Mouse (Mus musculus) heart, adult 2 months (tissue): ENCODE results near the gene Atl2. TPM values are rescaled to one million over a fixed set of nuclear protein-coding genes. Genes with fewer than 3 reads are reported as not detected.

Experiments used
- DNase-seq, 2 experiments: peaks; one replicate each; pipeline ENCODE4 v3.0.0; 2021
- H3K27ac ChIP-seq: fragments of 200-600 bp; 2 replicates; pipeline ENCODE4 v1.8.1; 2022
- H3K27me3 ChIP-seq: fragments of 200-500 bp; 2 replicates; pipeline ENCODE4 v1.6.1; 2012; ENCODE audit warnings: mild to moderate bottlenecking, low read length, inconsistent platforms, mixed read lengths; ENCODE audit not compliant: control insufficient read depth, insufficient read depth
- H3K36me3 ChIP-seq: fragments of 200-500 bp; 2 replicates; pipeline ENCODE4 v1.6.1; 2012; ENCODE audit warnings: low read length, inconsistent platforms; ENCODE audit not compliant: control insufficient read depth, insufficient read depth
- H3K4me1 ChIP-seq: fragments of 200-500 bp; 2 replicates; pipeline ENCODE4 v1.6.1; 2011; ENCODE audit warnings: low read length; ENCODE audit not compliant: control insufficient read depth, insufficient read depth
- H3K4me3 ChIP-seq: fragments of 200-600 bp; 2 replicates; pipeline ENCODE4 v1.8.1; 2022
- H3K79me2 ChIP-seq: fragments of 200-500 bp; replicated peaks from 2 replicates; pipeline ENCODE4 v1.6.1; 2012; ENCODE audit warnings: mild to moderate bottlenecking, inconsistent platforms, low read length, moderate library complexity, mixed read lengths; ENCODE audit not compliant: control insufficient read depth, insufficient read depth
- H3K9ac ChIP-seq: fragments of 200-500 bp; 2 replicates; pipeline ENCODE4 v1.6.1; 2012; ENCODE audit warnings: low read depth, mild to moderate bottlenecking, control low read depth, inconsistent platforms, low read length, mixed read lengths
- CTCF ChIP-seq: fragments of 200-600 bp; IDR thresholded peaks from 2 replicates; pipeline ENCODE4 v1.8.1; 2022; ENCODE audit warnings: antibody characterized with exemption, mild to moderate bottlenecking, moderate library complexity
- EP300 ChIP-seq: fragments of 200-500 bp; IDR thresholded peaks from 2 replicates; pipeline ENCODE4 v1.6.1; 2011; ENCODE audit warnings: low read depth, low read length, control low read depth; ENCODE audit not compliant: insufficient read depth
- POLR2A ChIP-seq: fragments of 200-500 bp; IDR thresholded peaks from 2 replicates; pipeline ENCODE4 v1.6.1; 2011; ENCODE audit warnings: mild to moderate bottlenecking, low read depth, low read length, control low read depth; ENCODE audit not compliant: insufficient read depth
- WGBS: fragments of 180-500 bp; shearing (Covaris S2); methylation state at CpG from one replicate; pipeline ENCODE4 v1.1.7; 2018; 5-methylcytosine and 5-hydroxymethylcytosine counted together
- intact Hi-C: fragments of 180-260 bp; cut with DNase I; formaldehyde crosslinking; loops from one replicate; pipeline ENCODE4 v1.15.1; 2025
- long read RNA-seq: library from polyadenylated mRNA; stranded (forward); transcript quantifications from one replicate; pipeline ENCODE4 v2.0.0, GENCODE M21; 2021
- polyA plus RNA-seq: library from polyadenylated mRNA; depleted of rRNA; stranded (reverse); fragments of >200 nt; gene quantifications from 2 replicates; pipeline ENCODE4 v1.2.3, GENCODE M21; 2012; rRNA removed
- total RNA-seq, 2 experiments: library from RNA; stranded (reverse); gene quantifications; 2 replicates each; pipeline ENCODE4 v1.2.3; 2021

Atl2 gene
- total RNA-seq: 10 to 100 TPM; 31.9 to 36.4 TPM
- polyA plus RNA-seq: 16.0 and 26.3 TPM in 2 replicates
- long read RNA-seq, transcript Atl2-201 (13 exons, 3,618 nt): major isoform, 47 of 59 reads
- long read RNA-seq, partial matches to known transcripts: 8 of 59 reads
- long read RNA-seq, other reads (novel, unspliced or antisense): 4 of 59 reads

- Histone ChIP-seq H3K4me3 (peak within 1 kb of the TSS; percentile 72), H3K4me1 (peaks cover 4% of the 10 kb centered on the region), H3K27me3 (peaks cover 2% of the 10 kb centered on the region; the same call in 1 of the 2 replicates), H3K36me3 (peaks cover 6% of the 10 kb centered on the region; the same call in 1 of the 2 replicates), H3K9ac (peak within 1 kb of the TSS; percentile 93), H3K79me2 (peaks cover 2% of the 10 kb centered on the region; the same call in 1 of the 2 replicates), H3K27ac (peak within 1 kb of the TSS; percentile 97)
- TF ChIP-seq EP300 (peak; percentile 9; the same call in 1 of the 2 replicates), CTCF (no peak), POLR2A (peak; percentile 83)
- WGBS: under 1% methylated on average over 41 of the region's 51 CpGs
- DNase-seq: peak; percentile 98
- intact Hi-C loops: loop anchor here (5.0 kb wide), 2 partner anchors 166 to 586 kb away; partner anchors contain the start of genes Hnrnpll and Sos1
Observed at GRCm38 (mm10) chr17:79895911-79896423, at the start of gene Atl2. Atl2 (minus strand) TSS chr17:79896123.

GRCm38 (mm10) chr17:79944851-79945250 lies 48.9 kb upstream of the Atl2 start:
- DNase-seq: no peak
- intact Hi-C loops: no loop called here
- H3K79me2 ChIP-seq: no peaks in the 10 kb centered on the region
- no peaks in the 10 kb centered on the region for H3K36me3 ChIP-seq
- TF ChIP-seq POLR2A: no peak
- no peak for TF ChIP-seq CTCF
- TF ChIP-seq EP300: no peak
- WGBS: 83% methylated on average over 6 of the region's 6 CpGs
- 0 out of 2 replicates have a peak, but pooled peaks cover 2% of the 10 kb centered on the region for H3K4me1 ChIP-seq
- H3K27ac ChIP-seq: no peak overlapping the region
- no peak overlapping the region for H3K4me3 ChIP-seq
- no peak overlapping the region for H3K9ac ChIP-seq
- H3K27me3 ChIP-seq: no peaks in the 10 kb centered on the region

- Histone ChIP-seq H3K27ac (no peak overlapping the region), H3K79me2 (no peaks in the 10 kb centered on the region), H3K27me3 (no peaks in the 10 kb centered on the region), H3K36me3 (no peaks in the 10 kb centered on the region), H3K9ac (no peak overlapping the region), H3K4me1 (no peaks in the 10 kb centered on the region), H3K4me3 (no peak overlapping the region)
- DNase-seq: no peak
- intact Hi-C loops: no loop called here
- WGBS: 55% methylated on average over 5 of the region's 5 CpGs
- TF ChIP-seq POLR2A (no peak), EP300 (no peak), CTCF (no peak)
Observed at GRCm38 (mm10) chr17:79942418-79942817, 46.5 kb upstream of the Atl2 start.

GRCm38 (mm10) chr17:79939133-79939532 lies 43.2 kb upstream of the Atl2 start:
- no peaks in the 10 kb centered on the region for H3K27me3 ChIP-seq
- 59% methylated on average over 3 of the region's 3 CpGs for WGBS
- TF ChIP-seq POLR2A: no peak
- no peak for TF ChIP-seq CTCF
- no peak for DNase-seq
- no peak overlapping the region for H3K4me3 ChIP-seq
- no peak overlapping the region for H3K27ac ChIP-seq
- H3K79me2 ChIP-seq: no peaks in the 10 kb centered on the region
- intact Hi-C loops: no loop called here
- no peaks in the 10 kb centered on the region for H3K4me1 ChIP-seq
- H3K9ac ChIP-seq: no peak overlapping the region
- no peaks in the 10 kb centered on the region for H3K36me3 ChIP-seq

GRCm38 (mm10) chr17:79937921-79938601 lies 42.1 kb upstream of the Atl2 start:
- Histone ChIP-seq H3K27ac (no peak overlapping the region), H3K36me3 (no peaks in the 10 kb centered on the region), H3K9ac (no peak overlapping the region), H3K27me3 (no peaks in the 10 kb centered on the region), H3K79me2 (no peaks in the 10 kb centered on the region), H3K4me1 (no peaks in the 10 kb centered on the region), H3K4me3 (no peak overlapping the region)
- 86% methylated on average over 10 of the region's 10 CpGs for WGBS
- no peak for TF ChIP-seq CTCF
- no peak for TF ChIP-seq POLR2A
- no peak for TF ChIP-seq EP300
- DNase-seq: no peak
- intact Hi-C loops: no loop called here

- 92% methylated on average over 15 of the region's 15 CpGs for WGBS
- Histone ChIP-seq H3K4me1 (no peaks in the 10 kb centered on the region), H3K27me3 (no peaks in the 10 kb centered on the region)
Observed at GRCm38 (mm10) chr17:79934370-79934769, 38.4 kb upstream of the Atl2 start.

More at GRCm38 (mm10) chr17:79934370-79934769, 38.4 kb upstream of the Atl2 start:
- Histone ChIP-seq H3K9ac (no peak overlapping the region), H3K36me3 (no peaks in the 10 kb centered on the region), H3K4me3 (no peak overlapping the region), H3K27ac (no peak overlapping the region), H3K79me2 (no peaks in the 10 kb centered on the region)
- TF ChIP-seq POLR2A: no peak
- TF ChIP-seq EP300: no peak
- TF ChIP-seq CTCF: no peak
- intact Hi-C loops: no loop called here
- DNase-seq: no peak
